Mouse (Mus musculus): ENCODE data around the gene Fcgr1. TPM values are rescaled to one million over a fixed set of nuclear protein-coding genes. Genes with fewer than 3 reads are reported as not detected.

The Fcgr1 gene
- polyA plus RNA-seq, 1 experiment, result 0.02 TPM

- no peak overlapping the region for H3K4me3 ChIP-seq (ENCODE audit: insufficient read depth, poor library complexity, severe bottlenecking)
- TF ChIP-seq MAX (IDR thresholded peaks at IDR 0.05) (no peak), CTCF (IDR thresholded peaks at IDR 0.05; ENCODE audit: control insufficient read depth, insufficient read depth, insufficient read length) (no peak), MYOD1 (IDR thresholded peaks at IDR 0.05; ENCODE audit: control insufficient read depth, insufficient read length, low read depth) (no peak), MYOG (IDR thresholded peaks at IDR 0.05; ENCODE audit: control insufficient read depth, extremely low read depth, insufficient read length) (no peak), USF1 (IDR thresholded peaks at IDR 0.05; ENCODE audit: low read depth) (no peak), CEBPB (IDR thresholded peaks at IDR 0.05; ENCODE audit: low read depth) (no peak), FOSL1 (IDR thresholded peaks at IDR 0.05; ENCODE audit: insufficient read depth, low read length, poor library complexity, severe bottlenecking) (no peak)
- no peaks in the 10 kb centered on the region for H3K79me3 ChIP-seq (ENCODE audit: low read depth)
- H3ac ChIP-seq (ENCODE audit: control insufficient read depth, insufficient read length, low read depth), result no peak overlapping the region
- H3K27me3 ChIP-seq (ENCODE audit: control insufficient read depth, insufficient read depth, insufficient read length), result no peaks in the 10 kb centered on the region
- no peaks in the 10 kb centered on the region for H3K79me2 ChIP-seq (ENCODE audit: control insufficient read depth, insufficient read depth)
- no peaks in the 10 kb centered on the region for H3K36me3 ChIP-seq (ENCODE audit: control insufficient read depth, insufficient read depth)
These were observed 39.8 kb upstream of the Fcgr1 start for GRCm38 (mm10) chr3:96333396-96334174.

- no peaks in the 10 kb centered on the region for H3K79me2 ChIP-seq (ENCODE audit: control insufficient read depth, insufficient read depth)
- no peak overlapping the region for H3ac ChIP-seq (ENCODE audit: control insufficient read depth, insufficient read length, low read depth)
- H3K27me3 ChIP-seq (ENCODE audit: control insufficient read depth, insufficient read depth, insufficient read length), result no peaks in the 10 kb centered on the region
- TF ChIP-seq CEBPB (IDR thresholded peaks at IDR 0.05; ENCODE audit: low read depth), result no peak
- no peak overlapping the region for H3K4me3 ChIP-seq (ENCODE audit: insufficient read depth, poor library complexity, severe bottlenecking)
- H3K79me3 ChIP-seq (ENCODE audit: low read depth), result no peaks in the 10 kb centered on the region
- H3K36me3 ChIP-seq (ENCODE audit: control insufficient read depth, insufficient read depth), result no peaks in the 10 kb centered on the region
These were observed 39.0 kb upstream of the Fcgr1 start for GRCm38 (mm10) chr3:96332631-96333395.

GRCm38 (mm10) chr3:96332000-96332399 lies 38.2 kb upstream of the Fcgr1 start:
- H3K27me3 ChIP-seq (ENCODE audit: control insufficient read depth, insufficient read depth, insufficient read length), result no peaks in the 10 kb centered on the region
- TF ChIP-seq MYOG (IDR thresholded peaks at IDR 0.05; ENCODE audit: control insufficient read depth, extremely low read depth, insufficient read length) (no peak), USF1 (IDR thresholded peaks at IDR 0.05; ENCODE audit: low read depth) (no peak), MAX (IDR thresholded peaks at IDR 0.05) (no peak), MYOD1 (IDR thresholded peaks at IDR 0.05; ENCODE audit: control insufficient read depth, insufficient read length, low read depth) (no peak), CEBPB (IDR thresholded peaks at IDR 0.05; ENCODE audit: low read depth) (no peak)
- H3K4me3 ChIP-seq (ENCODE audit: insufficient read depth, poor library complexity, severe bottlenecking), result no peak overlapping the region

GRCm38 (mm10) chr3:96331438-96331837 lies 37.7 kb upstream of the Fcgr1 start:
- Histone ChIP-seq H3ac (ENCODE audit: control insufficient read depth, insufficient read length, low read depth) (no peak overlapping the region), H3K79me3 (ENCODE audit: low read depth) (no peaks in the 10 kb centered on the region), H3K79me2 (ENCODE audit: control insufficient read depth, insufficient read depth) (no peaks in the 10 kb centered on the region), H3K27me3 (ENCODE audit: control insufficient read depth, insufficient read depth, insufficient read length) (no peaks in the 10 kb centered on the region), H3K4me3 (ENCODE audit: insufficient read depth, poor library complexity, severe bottlenecking) (no peak overlapping the region), H3K36me3 (ENCODE audit: control insufficient read depth, insufficient read depth) (no peaks in the 10 kb centered on the region)
- TF ChIP-seq MYOG (IDR thresholded peaks at IDR 0.05; ENCODE audit: control insufficient read depth, extremely low read depth, insufficient read length) (no peak), CTCF (IDR thresholded peaks at IDR 0.05; ENCODE audit: control insufficient read depth, insufficient read depth, insufficient read length) (no peak), MAX (IDR thresholded peaks at IDR 0.05) (no peak), FOSL1 (IDR thresholded peaks at IDR 0.05; ENCODE audit: insufficient read depth, low read length, poor library complexity, severe bottlenecking) (no peak), CEBPB (IDR thresholded peaks at IDR 0.05; ENCODE audit: low read depth) (no peak), MYOD1 (IDR thresholded peaks at IDR 0.05; ENCODE audit: control insufficient read depth, insufficient read length, low read depth) (no peak), USF1 (IDR thresholded peaks at IDR 0.05; ENCODE audit: low read depth) (no peak)

More at GRCm38 (mm10) chr3:96332000-96332399, 38.2 kb upstream of the Fcgr1 start:
- H3K79me3 ChIP-seq (ENCODE audit: low read depth), result no peaks in the 10 kb centered on the region
- H3ac ChIP-seq (ENCODE audit: control insufficient read depth, insufficient read length, low read depth), result no peak overlapping the region
- no peaks in the 10 kb centered on the region for H3K36me3 ChIP-seq (ENCODE audit: control insufficient read depth, insufficient read depth)
- H3K79me2 ChIP-seq (ENCODE audit: control insufficient read depth, insufficient read depth), result no peaks in the 10 kb centered on the region

GRCm38 (mm10) chr3:96330603-96331002 lies 36.8 kb upstream of the Fcgr1 start:
- H3K79me2 ChIP-seq (ENCODE audit: control insufficient read depth, insufficient read depth), result no peaks in the 10 kb centered on the region
- H3K27me3 ChIP-seq (ENCODE audit: control insufficient read depth, insufficient read depth, insufficient read length), result no peaks in the 10 kb centered on the region

More at GRCm38 (mm10) chr3:96330603-96331002, 36.8 kb upstream of the Fcgr1 start:
- TF ChIP-seq CTCF (IDR thresholded peaks at IDR 0.05; ENCODE audit: control insufficient read depth, insufficient read depth, insufficient read length) (no peak), FOSL1 (IDR thresholded peaks at IDR 0.05; ENCODE audit: insufficient read depth, low read length, poor library complexity, severe bottlenecking) (no peak), MYOG (IDR thresholded peaks at IDR 0.05; ENCODE audit: control insufficient read depth, extremely low read depth, insufficient read length) (no peak), MAX (IDR thresholded peaks at IDR 0.05) (no peak), USF1 (IDR thresholded peaks at IDR 0.05; ENCODE audit: low read depth) (no peak), MYOD1 (IDR thresholded peaks at IDR 0.05; ENCODE audit: control insufficient read depth, insufficient read length, low read depth) (no peak), CEBPB (IDR thresholded peaks at IDR 0.05; ENCODE audit: low read depth) (no peak)
- H3ac ChIP-seq (ENCODE audit: control insufficient read depth, insufficient read length, low read depth), result no peak overlapping the region
- H3K36me3 ChIP-seq (ENCODE audit: control insufficient read depth, insufficient read depth), result no peaks in the 10 kb centered on the region
- H3K79me3 ChIP-seq (ENCODE audit: low read depth), result no peaks in the 10 kb centered on the region
- no peak overlapping the region for H3K4me3 ChIP-seq (ENCODE audit: insufficient read depth, poor library complexity, severe bottlenecking)

Data from C2C12 (cell line).